Mouse (Mus musculus): ENCODE measurements around the gene Sinhcaf.

DNA sequence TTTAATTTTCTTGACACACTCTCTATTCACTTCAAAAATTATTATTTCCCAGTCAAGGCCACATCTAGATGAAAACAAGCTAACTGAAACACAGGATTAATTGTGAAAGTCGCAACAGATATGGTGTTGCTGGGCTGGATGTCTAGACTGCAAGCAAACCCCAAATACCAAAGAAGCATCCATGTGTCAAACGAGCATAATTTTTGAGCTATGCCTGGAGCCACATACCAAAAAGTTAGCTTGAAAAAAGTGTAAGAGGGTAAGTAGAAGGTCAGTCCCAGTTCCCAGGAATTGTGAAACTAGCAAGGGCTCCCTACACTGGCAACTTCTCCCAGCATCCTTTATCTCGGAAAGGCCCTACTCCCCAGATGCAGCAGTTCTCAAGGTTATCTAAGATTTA lies 2.6 kb downstream of the Sinhcaf start:
- no peak for TF ChIP-seq CTCF (IDR thresholded peaks at IDR 0.05; ENCODE audit: extremely low read depth, insufficient read length, insufficient replicate concordance, low read depth, low read length)
- TF ChIP-seq POLR2A (IDR thresholded peaks at IDR 0.05; ENCODE audit: low read depth, low read length): no peak
